Mouse (Mus musculus) embryonic facial prominence, embryonic 12.5 days (tissue): Measurements from ENCODE around the gene Gpr37l1. TPM values are rescaled to one million over a fixed set of nuclear protein-coding genes. Genes with fewer than 3 reads are reported as not detected.
A peak's percentile ranks its signal among the peaks of the same experiment; 100 is the strongest.

ENCODE experiments used
- ATAC-seq: fragments of 200-750 bp; cut with Nextera tagmentation; 2 replicates; pipeline ENCODE4 v1.8.0; 2017; ENCODE audit not compliant: insufficient number of reproducible peaks, insufficient read depth, low FRiP score, low TSS enrichment
- H3K27ac ChIP-seq: fragments of 300-500 bp; sonication (generic); 2 replicates; pipeline ENCODE4 v1.5.1; 2016; ENCODE audit warnings: mild to moderate bottlenecking
- H3K27me3 ChIP-seq: fragments of 300-500 bp; sonication (generic); 2 replicates; pipeline ENCODE4 v1.6.1; 2016; ENCODE audit warnings: mild to moderate bottlenecking, moderate library complexity
- H3K36me3 ChIP-seq: fragments of 300-500 bp; sonication (generic); 2 replicates; pipeline ENCODE4 v1.6.1; 2016; ENCODE audit warnings: mild to moderate bottlenecking
- H3K4me1 ChIP-seq: fragments of 300-500 bp; sonication (generic); 2 replicates; pipeline ENCODE4 v1.6.1; 2016
- H3K4me2 ChIP-seq: fragments of 300-500 bp; sonication (generic); replicated peaks from 2 replicates; pipeline ENCODE4 v1.6.1; 2016; ENCODE audit warnings: mild to moderate bottlenecking, moderate library complexity
- H3K4me3 ChIP-seq: fragments of 300-500 bp; sonication (generic); 2 replicates; pipeline ENCODE4 v1.5.1; 2016; ENCODE audit warnings: mild to moderate bottlenecking
- H3K9ac ChIP-seq: fragments of 300-500 bp; sonication (generic); 2 replicates; pipeline ENCODE4 v1.6.1; 2016; ENCODE audit warnings: mild to moderate bottlenecking, moderate library complexity
- H3K9me3 ChIP-seq: fragments of 300-500 bp; sonication (generic); 2 replicates; pipeline ENCODE4 v1.6.1; 2016; ENCODE audit warnings: mild to moderate bottlenecking, moderate library complexity
- whole genome bisulfite sequencing: fragments of 180-500 bp; shearing (Covaris S2); methylation state at CpG from one replicate; pipeline ENCODE4 v1.1.7; 2016; 5-methylcytosine and 5-hydroxymethylcytosine counted together
- polyA plus RNA-seq: library from polyadenylated mRNA; unstranded; fragments of >200 nt; fragmentation: Nextera tagmentation; extraction: Ambion mirVana; gene quantifications from 2 replicates; pipeline ENCODE4 v1.2.1, GENCODE M21; 2016

Gene Gpr37l1
- polyA plus RNA-seq, 1 experiment from 2014 or later, result not detected

DNA sequence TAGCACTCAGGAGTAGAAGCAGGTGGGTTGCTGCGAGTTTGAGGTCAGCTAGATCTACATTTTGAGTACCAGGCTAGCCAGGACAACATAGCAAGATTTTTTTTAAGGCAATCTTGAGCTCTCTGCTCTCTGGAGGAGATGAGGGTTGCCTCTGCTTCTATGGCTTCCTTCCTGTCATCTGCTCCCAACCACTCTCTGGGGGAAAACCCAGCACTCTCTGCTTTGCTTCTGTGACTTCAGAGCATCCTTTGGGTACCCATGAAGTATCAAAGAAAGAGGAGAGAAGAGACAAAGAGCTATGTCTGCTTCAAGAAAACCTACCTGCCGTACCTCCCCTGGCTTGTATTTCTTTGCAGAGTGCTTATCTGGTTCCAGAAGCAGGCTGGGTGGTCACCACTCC lies 23.5 kb downstream of the Gpr37l1 start:
- no peaks in the 10 kb centered on the region for H3K36me3 ChIP-seq
- peaks cover 8% of the 10 kb centered on the region; the same call in 1 of the 2 replicates for H3K27me3 ChIP-seq
- no peak overlapping the region for H3K4me2 ChIP-seq
- WGBS, result 86% methylated on average over 2 of the region's 2 CpGs
- H3K27ac ChIP-seq, result no peak overlapping the region
- H3K9me3 ChIP-seq, result no peaks in the 10 kb centered on the region
- peaks cover 20% of the 10 kb centered on the region for H3K4me1 ChIP-seq
- ATAC-seq, result no peak
- H3K4me3 ChIP-seq, result no peak overlapping the region
- no peak overlapping the region for H3K9ac ChIP-seq

DNA sequence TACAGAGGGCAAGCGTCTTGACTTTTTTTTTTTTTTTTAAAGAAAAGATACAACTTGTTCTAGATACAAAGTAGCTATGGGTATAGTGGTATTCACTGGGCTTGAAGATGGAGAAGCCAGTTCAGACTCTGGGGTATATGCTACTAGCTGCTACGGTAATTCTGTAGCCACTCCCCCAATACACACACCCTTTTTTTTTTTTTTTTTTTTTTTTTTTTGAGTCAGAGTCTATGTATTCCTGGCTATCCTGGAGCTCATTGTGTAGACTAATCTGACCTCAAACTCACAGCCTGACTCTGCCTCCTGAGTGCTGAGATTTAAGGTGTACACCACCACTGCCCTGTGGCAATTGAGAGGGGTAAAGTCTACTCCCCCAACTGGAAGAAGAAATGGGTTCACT lies 25.0 kb downstream of the Gpr37l1 start:
- H3K9ac ChIP-seq, result no peak overlapping the region
- H3K36me3 ChIP-seq, result no peaks in the 10 kb centered on the region
- H3K9me3 ChIP-seq, result no peaks in the 10 kb centered on the region
- no peak overlapping the region for H3K27ac ChIP-seq
- peaks cover 8% of the 10 kb centered on the region; the same call in 1 of the 2 replicates for H3K27me3 ChIP-seq
- no peak overlapping the region for H3K4me2 ChIP-seq
- H3K4me3 ChIP-seq, result no peak overlapping the region
- WGBS, result 65% methylated on average over 2 of the region's 2 CpGs
- no peak for ATAC-seq
- peaks cover 8% of the 10 kb centered on the region for H3K4me1 ChIP-seq

DNA sequence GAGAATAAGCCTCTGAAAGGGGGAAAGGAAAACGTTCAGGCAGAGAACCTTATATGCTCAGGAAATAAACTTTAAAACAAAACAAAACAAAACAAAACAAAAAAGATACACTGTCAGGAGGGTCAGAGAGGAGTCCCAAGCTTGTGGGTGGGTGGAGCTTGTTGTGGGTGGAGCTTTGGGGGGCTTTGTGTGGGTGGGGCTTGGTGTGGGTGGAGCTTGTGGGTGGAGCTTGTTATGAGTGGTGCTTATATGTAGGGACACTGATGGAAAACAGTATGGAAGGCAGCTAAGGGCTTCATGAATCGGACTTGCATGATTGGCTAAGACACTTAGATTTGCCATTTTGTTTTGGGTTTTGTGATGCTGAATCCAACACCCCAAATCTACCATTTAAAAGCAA lies 27.6 kb downstream of the Gpr37l1 start:
- 66% methylated on average over 2 of the region's 2 CpGs for WGBS
- Histone ChIP-seq H3K4me2 (no peak overlapping the region), H3K27me3 (peaks cover 8% of the 10 kb centered on the region; the same call in 1 of the 2 replicates), H3K4me3 (no peak overlapping the region), H3K9ac (no peak overlapping the region), H3K27ac (no peak overlapping the region), H3K9me3 (no peaks in the 10 kb centered on the region), H3K36me3 (no peaks in the 10 kb centered on the region), H3K4me1 (no peaks in the 10 kb centered on the region)
- no peak for ATAC-seq

DNA sequence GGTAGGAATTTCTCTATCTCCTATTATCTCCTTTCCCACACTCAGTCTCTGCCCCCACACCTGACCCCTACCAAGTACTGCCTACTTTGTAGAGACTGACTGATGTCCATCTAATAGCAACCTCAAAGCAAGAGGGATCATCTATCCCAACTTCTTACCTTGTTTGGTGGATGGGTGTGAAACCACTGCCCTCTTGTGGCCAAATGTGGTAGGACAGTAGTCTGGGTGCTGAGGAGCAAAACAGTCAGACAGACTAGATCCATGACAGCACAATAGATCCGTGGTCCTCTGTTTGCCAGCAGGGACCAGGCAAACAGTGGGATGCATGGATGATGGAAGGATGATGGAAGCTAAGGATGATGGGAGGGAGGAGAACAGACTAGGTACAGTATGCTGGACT lies 31.0 kb downstream of the Gpr37l1 start:
- WGBS, result 17% methylated on average over 1 of the region's 1 CpGs
- no peaks in the 10 kb centered on the region for H3K27me3 ChIP-seq
- H3K9me3 ChIP-seq, result no peaks in the 10 kb centered on the region
- no peak overlapping the region for H3K9ac ChIP-seq
- no peak for ATAC-seq
- H3K4me2 ChIP-seq, result no peak overlapping the region
- no peak overlapping the region for H3K27ac ChIP-seq
- no peak overlapping the region for H3K4me3 ChIP-seq
- no peaks in the 10 kb centered on the region for H3K36me3 ChIP-seq
- peaks cover 8% of the 10 kb centered on the region; the same call in 1 of the 2 replicates for H3K4me1 ChIP-seq

DNA sequence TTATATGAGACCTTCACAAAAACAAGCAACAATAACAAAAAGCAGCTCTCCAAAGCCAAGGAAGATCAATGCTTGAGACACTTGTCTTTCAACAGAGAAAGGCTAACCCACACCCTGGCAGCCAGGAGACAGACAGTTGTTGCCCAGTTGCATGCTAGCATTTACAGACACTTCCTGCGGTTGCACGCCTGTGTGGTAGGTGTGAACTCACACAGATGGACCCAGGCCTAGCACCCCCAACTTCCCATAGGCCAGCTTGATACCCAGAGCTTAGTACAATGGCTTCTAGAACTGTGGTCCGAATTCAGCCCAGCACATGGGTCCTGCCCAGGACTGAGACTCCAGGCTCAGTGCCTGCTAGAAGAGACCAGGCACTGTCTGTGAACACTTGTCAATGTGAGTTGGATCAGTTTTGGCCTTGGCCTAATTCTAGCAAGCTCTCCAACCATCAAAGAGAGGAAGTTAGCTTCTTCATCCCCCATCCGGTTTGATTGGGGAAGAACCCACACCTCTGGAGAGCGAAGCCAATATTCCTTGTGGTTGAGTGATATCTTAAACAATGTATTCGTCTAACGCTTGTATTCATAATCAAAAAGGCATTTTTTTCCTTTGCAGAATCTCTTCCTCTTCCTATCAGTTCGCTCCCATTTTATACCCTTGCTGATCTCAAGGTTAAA lies 32.2 kb downstream of the Gpr37l1 start:
- Histone ChIP-seq H3K4me1 (peaks cover 15% of the 10 kb centered on the region; the same call in 1 of the 2 replicates), H3K4me3 (no peak overlapping the region), H3K27me3 (no peaks in the 10 kb centered on the region), H3K4me2 (no peak overlapping the region), H3K27ac (no peak overlapping the region), H3K9me3 (no peaks in the 10 kb centered on the region), H3K9ac (no peak overlapping the region), H3K36me3 (no peaks in the 10 kb centered on the region)
- ATAC-seq, result no peak
- WGBS, result 85% methylated on average over 8 of the region's 8 CpGs

DNA sequence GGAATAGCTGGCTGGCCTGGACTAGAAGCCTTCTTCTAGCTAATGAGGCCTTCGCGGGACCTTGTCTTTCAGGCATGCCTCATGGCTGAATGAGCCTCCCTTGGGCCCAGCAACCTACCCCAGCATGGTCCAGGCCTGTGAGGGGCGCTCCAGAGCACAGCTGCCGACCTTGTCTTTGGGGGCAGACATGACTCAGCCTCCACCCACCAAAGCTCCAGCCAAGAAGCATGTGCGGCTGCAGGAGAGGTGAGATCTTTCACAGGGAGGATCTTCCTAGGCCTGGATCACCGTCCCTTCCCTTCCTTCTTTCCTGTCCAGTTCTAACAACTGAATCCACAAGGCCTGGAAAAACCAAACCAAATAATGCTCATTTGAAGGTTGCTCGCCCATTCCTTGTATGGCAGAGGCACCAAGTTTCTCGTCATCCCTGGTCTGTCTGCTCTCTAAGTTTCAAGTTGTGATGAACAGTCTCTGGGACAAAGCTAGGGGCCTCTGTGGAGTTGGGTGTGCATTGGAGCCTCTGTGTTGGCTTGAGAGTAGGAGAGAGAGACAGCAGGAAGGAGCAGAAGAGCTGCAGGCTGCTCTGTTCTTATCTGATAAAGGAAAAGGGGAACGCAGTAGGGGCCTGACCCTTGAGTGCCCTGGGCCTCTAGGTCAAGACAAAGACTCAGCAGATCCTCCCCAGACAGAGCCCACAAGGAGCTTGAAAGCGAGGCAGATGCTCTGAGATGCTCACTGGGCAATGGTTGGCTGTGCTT lies 33.6 kb downstream of the Gpr37l1 start:
- Histone ChIP-seq H3K27me3 (peaks cover 4% of the 10 kb centered on the region; the same call in 1 of the 2 replicates), H3K4me1 (peaks cover 24% of the 10 kb centered on the region), H3K36me3 (no peaks in the 10 kb centered on the region), H3K4me3 (no peak overlapping the region), H3K4me2 (no peak overlapping the region), H3K9me3 (no peaks in the 10 kb centered on the region), H3K27ac (no peak overlapping the region), H3K9ac (no peak overlapping the region)
- WGBS, result 77% methylated on average over 10 of the region's 10 CpGs
- ATAC-seq, result no peak

DNA sequence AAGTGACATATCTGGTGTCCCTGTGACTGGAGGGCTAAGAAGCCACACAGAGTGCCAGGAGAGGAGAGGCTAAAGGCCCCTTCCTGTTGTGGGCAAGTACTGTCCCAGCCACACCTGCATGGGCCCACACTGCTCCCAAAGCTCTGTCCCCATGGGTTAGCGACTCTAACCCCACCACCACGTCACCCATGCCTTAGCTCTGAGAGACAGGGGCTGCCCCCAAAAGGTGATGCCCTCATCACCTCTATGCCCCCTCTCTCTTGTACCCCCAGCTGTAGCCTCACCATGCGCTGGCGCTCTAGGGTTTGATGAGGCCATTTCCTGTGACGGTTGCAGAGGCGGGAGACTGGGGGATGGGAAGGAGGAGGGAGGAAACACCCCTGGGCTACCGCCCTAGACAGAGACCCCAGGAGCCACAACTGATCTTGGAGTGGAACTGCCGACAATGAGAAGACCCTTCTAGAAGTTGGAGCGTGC lies 34.5 kb downstream of the Gpr37l1 start:
- H3K27ac ChIP-seq, result no peak overlapping the region

DNA sequence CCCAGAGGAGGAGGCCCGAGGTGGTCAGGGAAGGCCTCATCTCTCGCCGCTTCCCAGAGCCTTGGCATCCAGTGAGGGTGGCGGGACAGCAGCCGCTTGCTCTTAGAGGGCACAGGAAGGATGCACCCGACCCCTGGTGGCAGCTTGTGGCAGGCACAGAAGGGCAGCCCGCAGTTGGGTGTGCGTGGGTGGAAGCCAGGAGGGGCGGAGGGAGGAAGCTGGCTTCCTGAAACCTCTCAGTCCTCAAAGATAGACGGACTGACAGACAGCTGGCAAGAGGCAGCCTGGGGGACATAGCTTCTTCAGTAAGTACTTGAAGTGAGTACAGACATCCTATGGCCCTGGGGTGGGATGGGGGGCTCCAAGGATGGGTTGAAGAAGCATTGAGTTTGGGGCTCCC lies 35.0 kb downstream of the Gpr37l1 start, which contains the start of gene Ptpn7:
TSS of gene Ptpn7 (plus strand) at position 228 of the 400 bp plus-strand sequence.
- Histone ChIP-seq H3K27ac (no peak within 1 kb of the TSS), H3K27me3 (peaks cover 4% of the 10 kb centered on the region; the same call in 1 of the 2 replicates), H3K4me3 (no peak within 1 kb of the TSS), H3K4me2 (no peak within 1 kb of the TSS), H3K4me1 (peaks cover 38% of the 10 kb centered on the region), H3K36me3 (no peaks in the 10 kb centered on the region), H3K9me3 (no peaks in the 10 kb centered on the region), H3K9ac (no peak within 1 kb of the TSS)
- WGBS, result 53% methylated on average over 10 of the region's 10 CpGs
- no peak for ATAC-seq

More for the DNA sequence above, 34.5 kb downstream of the Gpr37l1 start:
- WGBS, result 83% methylated on average over 9 of the region's 9 CpGs
- Histone ChIP-seq H3K9ac (no peak overlapping the region), H3K4me3 (no peak overlapping the region), H3K4me2 (no peak overlapping the region), H3K27me3 (peaks cover 4% of the 10 kb centered on the region; the same call in 1 of the 2 replicates), H3K36me3 (no peaks in the 10 kb centered on the region), H3K4me1 (peaks cover 33% of the 10 kb centered on the region), H3K9me3 (no peaks in the 10 kb centered on the region)
- ATAC-seq, result no peak

DNA sequence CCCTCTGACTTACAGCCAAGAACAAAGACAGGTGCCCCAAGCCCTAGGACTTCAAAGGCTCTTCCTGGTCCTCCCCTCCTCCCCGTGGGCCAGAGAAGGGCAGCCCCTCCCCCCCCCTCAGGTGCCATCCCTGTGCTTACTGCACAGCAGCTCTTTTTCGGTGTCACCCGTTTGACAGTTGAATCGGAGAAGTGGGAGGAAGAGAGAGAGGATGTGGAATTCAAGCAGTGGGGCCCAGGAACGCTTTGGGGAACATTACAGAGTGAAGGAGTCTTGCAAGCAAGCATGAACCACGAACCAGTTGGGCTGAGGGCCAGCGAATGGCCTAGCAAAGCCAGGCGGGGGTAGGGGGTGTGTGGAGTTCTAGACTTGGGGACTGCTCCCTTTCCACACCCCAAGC lies 35.9 kb downstream of the Gpr37l1 start:
- Histone ChIP-seq H3K36me3 (no peaks in the 10 kb centered on the region), H3K27me3 (peaks cover 4% of the 10 kb centered on the region; the same call in 1 of the 2 replicates), H3K9me3 (no peaks in the 10 kb centered on the region), H3K9ac (no peak overlapping the region), H3K27ac (no peak overlapping the region), H3K4me1 (peaks cover 47% of the 10 kb centered on the region), H3K4me2 (no peak overlapping the region), H3K4me3 (no peak overlapping the region)
- no peak for ATAC-seq
- 57% methylated on average over 8 of the region's 8 CpGs for WGBS

DNA sequence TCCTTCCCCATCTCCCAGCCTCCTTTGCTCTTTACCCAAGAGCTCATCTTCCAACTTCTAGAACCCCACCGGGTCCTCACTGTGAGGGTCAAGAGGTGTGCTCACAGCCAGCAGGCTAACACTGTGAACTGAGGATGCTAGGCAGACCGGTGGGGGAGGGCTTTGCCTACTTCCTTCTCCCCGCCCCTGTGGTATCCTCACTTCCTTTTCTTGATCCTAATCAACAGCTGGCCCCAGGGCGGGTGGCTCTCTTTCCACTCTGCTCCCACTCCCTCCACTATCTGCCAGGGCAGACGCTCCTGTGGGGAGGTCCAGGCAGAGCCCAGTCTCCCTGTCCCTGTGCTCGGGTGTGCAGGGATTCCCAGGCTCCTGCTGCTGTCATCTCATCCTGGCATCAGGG lies 36.4 kb downstream of the Gpr37l1 start:
- Histone ChIP-seq H3K4me1 (peaks cover 52% of the 10 kb centered on the region), H3K36me3 (no peaks in the 10 kb centered on the region), H3K4me3 (no peak overlapping the region), H3K4me2 (no peak overlapping the region), H3K9me3 (no peaks in the 10 kb centered on the region), H3K9ac (no peak overlapping the region), H3K27me3 (peaks cover 4% of the 10 kb centered on the region; the same call in 1 of the 2 replicates), H3K27ac (0 out of 2 replicates have a peak overlapping the region, but pooled peaks have one; percentile 6)
- 25% methylated on average over 6 of the region's 6 CpGs for WGBS
- no peak for ATAC-seq

DNA sequence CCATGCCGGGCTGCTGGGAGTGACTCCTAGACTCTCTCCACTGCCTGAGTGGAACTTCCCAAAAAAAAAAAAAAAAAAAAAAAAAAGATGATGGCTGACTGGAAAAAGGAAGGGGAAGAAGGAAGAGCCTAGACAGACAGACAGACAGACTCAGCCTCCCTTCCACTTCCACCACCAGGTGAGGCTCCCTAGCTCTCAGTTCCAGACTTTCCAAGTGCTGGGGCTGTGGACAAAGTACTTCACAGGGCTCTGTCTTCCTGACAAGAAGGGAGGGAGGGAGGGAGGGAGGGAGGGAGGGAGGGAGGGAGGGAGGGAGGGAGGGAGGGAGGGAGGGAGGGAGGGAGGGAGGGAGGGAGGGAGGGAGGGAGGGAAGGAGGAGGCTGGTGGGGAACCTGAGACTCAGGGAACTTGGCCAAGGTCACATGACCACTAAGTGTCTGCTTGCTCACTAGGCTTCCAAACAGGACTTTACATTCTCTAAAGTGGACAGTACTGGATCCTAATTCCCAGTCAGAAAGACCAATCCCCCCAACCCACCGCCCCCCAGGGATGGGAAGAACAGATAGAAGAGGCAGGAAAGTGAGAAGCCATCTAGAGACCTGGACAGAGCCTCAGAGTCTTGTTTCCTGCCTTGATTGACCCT lies 37.0 kb downstream of the Gpr37l1 start:
- H3K9ac ChIP-seq, result no peak overlapping the region
- H3K9me3 ChIP-seq, result no peaks in the 10 kb centered on the region
- peaks cover 8% of the 10 kb centered on the region; the same call in 1 of the 2 replicates for H3K27me3 ChIP-seq
- H3K36me3 ChIP-seq, result no peaks in the 10 kb centered on the region
- 0 out of 2 replicates have a peak overlapping the region, but pooled peaks have one; percentile 6 for H3K27ac ChIP-seq
- peaks cover 58% of the 10 kb centered on the region for H3K4me1 ChIP-seq
- WGBS, result 72% methylated on average over 2 of the region's 2 CpGs
- H3K4me3 ChIP-seq, result no peak overlapping the region
- no peak overlapping the region for H3K4me2 ChIP-seq
- ATAC-seq, result no peak
